Comparison of ENCODE assay signal across 13 mouse cellular contexts in the genomic region with DNA sequence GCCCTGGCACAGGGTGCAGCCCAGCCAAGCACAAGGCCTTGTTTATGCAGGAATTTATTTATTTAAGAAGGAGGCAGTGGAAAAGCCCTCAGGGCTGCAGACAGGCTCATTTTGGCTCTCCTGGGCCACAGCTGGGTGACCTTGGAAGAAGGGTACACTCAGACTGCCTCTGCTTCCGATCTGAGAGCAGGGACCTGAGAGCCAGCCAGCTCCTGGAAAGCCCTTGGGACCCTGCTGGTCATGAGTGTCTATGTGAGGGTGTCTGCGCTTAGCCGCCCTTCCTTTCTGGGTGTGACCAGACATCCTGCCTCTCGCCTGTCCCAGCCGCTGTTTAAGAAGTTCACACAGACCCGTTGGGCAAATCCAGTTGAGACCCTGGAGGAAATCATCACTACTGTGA. TPM values are rescaled to one million over a fixed set of nuclear protein-coding genes. Genes with fewer than 3 reads are reported as not detected.
DNase-seq lines count a peak whose midpoint lies in the region; ATAC-seq and TF ChIP-seq lines count a peak whose summit lies in the region.
"Had no signal": no experiment of that assay in that cellular context is flagged by ENCODE, and none has a peak within 500 bp of the region (broad histone marks: within the 10 kb centered on the region; RNA-seq: fewer than 3 reads in every experiment).

No protein-coding gene starts in this region.

- ATAC-seq in heart, embryonic 12.5 days (ENCODE audit: insufficient number of reproducible peaks, low FRiP score), result no peak
- no peak for ATAC-seq in forebrain, postnatal 0 days
- ATAC-seq: activated CD4-positive, CD25-positive, alpha-beta regulatory T cell, adult 4 months; forebrain, embryonic 13.5 days; intestine, embryonic 16.5 days had no signal

- peaks cover 64% of the 10 kb centered on the region for H3K4me1 ChIP-seq in heart, embryonic 12.5 days (replicated peaks)
- peaks cover 38% of the 10 kb centered on the region for H3K4me1 ChIP-seq in kidney, adult 2 months (ENCODE audit: control insufficient read depth, insufficient read depth, low read length)
- H3K4me1 ChIP-seq in forebrain, postnatal 0 days (ENCODE audit: insufficient read depth), result no peaks in the 10 kb centered on the region

- no peak overlapping the region for H3K27ac ChIP-seq in heart, embryonic 12.5 days (ENCODE audit: poor library complexity, severe bottlenecking)
- H3K27ac ChIP-seq in kidney, adult 2 months (ENCODE audit: insufficient read depth, low read depth, low read length), result peak overlapping the region; percentile 87
- H3K27ac ChIP-seq in forebrain, postnatal 0 days (ENCODE audit: low read depth, low read length), result no peak overlapping the region
- H3K27ac ChIP-seq: forebrain, embryonic 13.5 days; limb, embryonic 15.5 days had no signal

- no peak for TF ChIP-seq POLR2A in kidney, adult 2 months (IDR thresholded peaks at IDR 0.05; ENCODE audit: low read depth, low read length)

- H3K9ac ChIP-seq in heart, embryonic 12.5 days, result no peak overlapping the region
- no peak overlapping the region for H3K9ac ChIP-seq in forebrain, postnatal 0 days
- H3K9ac ChIP-seq: forebrain, embryonic 13.5 days; limb, embryonic 15.5 days had no signal

- peaks cover 91% of the 10 kb centered on the region for H3K27me3 ChIP-seq in heart, embryonic 12.5 days (replicated peaks)
- no peaks in the 10 kb centered on the region for H3K27me3 ChIP-seq in kidney, adult 2 months (replicated peaks; ENCODE audit: control insufficient read depth, insufficient read depth, low read length)
- peaks cover 49% of the 10 kb centered on the region for H3K27me3 ChIP-seq in forebrain, postnatal 0 days (ENCODE audit: insufficient read depth, low read length)

- H3K4me3 ChIP-seq in heart, embryonic 12.5 days, result no peak overlapping the region
- peak overlapping the region; percentile 12; the same call in 1 of the 2 replicates for H3K4me3 ChIP-seq in kidney, adult 2 months (ENCODE audit: insufficient read depth, low read depth, low read length)
- H3K4me3 ChIP-seq in forebrain, postnatal 0 days (ENCODE audit: low read depth, low read length), result no peak overlapping the region
- H3K4me3 ChIP-seq: forebrain, embryonic 13.5 days; limb, embryonic 15.5 days had no signal

- peak; percentile 77 to 92 for DNase-seq in heart, adult 18-20 months
- DNase-seq in gastrocnemius, postnatal 25 days, result peak; percentile 78
- peak; percentile 93 for DNase-seq in kidney, adult 2 months
- DNase-seq in lung, postnatal 36 days, result peak; percentile 61
- no peak for DNase-seq in forebrain, postnatal 0 days
- no peak for DNase-seq in urinary bladder, adult 2 months (ENCODE audit: low spot score)
- DNase-seq in thymus, adult 18-20 months, result no peak

- no peaks in the 10 kb centered on the region for H3K36me3 ChIP-seq in heart, embryonic 12.5 days
- no peaks in the 10 kb centered on the region; the same call in 1 of the 2 replicates for H3K36me3 ChIP-seq in kidney, adult 2 months (ENCODE audit: control insufficient read depth, insufficient read depth, low read length)
- no peaks in the 10 kb centered on the region for H3K36me3 ChIP-seq in forebrain, postnatal 0 days (ENCODE audit: insufficient read depth)
- H3K36me3 ChIP-seq: limb, embryonic 15.5 days had no signal

- TF ChIP-seq CTCF in kidney, adult 2 months (conservative IDR thresholded peaks at IDR 0.05; ENCODE audit: insufficient read depth, insufficient read length, low read depth, low read length), result no peak
- no peak for TF ChIP-seq CTCF in forebrain, postnatal 0 days (IDR thresholded peaks at IDR 0.05; ENCODE audit: low read depth)

- H3K9me3 ChIP-seq in heart, embryonic 12.5 days (replicated peaks), result no peaks in the 10 kb centered on the region
- no peaks in the 10 kb centered on the region for H3K9me3 ChIP-seq in forebrain, postnatal 0 days (ENCODE audit: low read length)
- H3K9me3 ChIP-seq: forebrain, embryonic 13.5 days; limb, embryonic 15.5 days had no signal

- 40% methylated on average over 6 of the region's 6 CpGs for WGBS in heart, embryonic 12.5 days
- 31% methylated on average over 6 of the region's 6 CpGs for WGBS in kidney, adult 2 months
- 40% methylated on average over 6 of the region's 6 CpGs for WGBS in forebrain, postnatal 0 days

- H3K4me2 ChIP-seq in heart, embryonic 12.5 days, result no peak overlapping the region
- no peak overlapping the region for H3K4me2 ChIP-seq in forebrain, postnatal 0 days (ENCODE audit: low read depth)
- H3K4me2 ChIP-seq: forebrain, embryonic 13.5 days; limb, embryonic 15.5 days had no signal

RNA-seq across cellular contexts. Expression of a gene that starts 8.1 kb away (rescaled TPM):
- total RNA-seq in heart, adult 18-20 months (2021), result 10 to 100 TPM; 45.1 to 52.6 TPM
- polyA plus RNA-seq in heart, embryonic 12.5 days (2016; fragmentation: Nextera tagmentation; extraction: Ambion mirVana), result 7.4 and 12.0 TPM in 2 replicates
- total RNA-seq in gastrocnemius, postnatal 25 days (2021), result 10 to 100 TPM; 34.8 to 40.4 TPM
- 48.5 and 56.2 TPM in 2 replicates for polyA plus RNA-seq in kidney, adult 2 months (2012; rRNA removed)
- total RNA-seq in forebrain, postnatal 0 days (2014; rRNA removed), result 1.0 and 4.8 TPM in 2 replicates
- polyA plus RNA-seq in forebrain, postnatal 0 days (2015; fragmentation: Nextera tagmentation; extraction: Ambion mirVana), result 0.33 and 1.2 TPM in 2 replicates
- 106 and 156 TPM in 2 replicates for polyA plus RNA-seq in urinary bladder, adult 2 months (2012; rRNA removed)
- polyA plus RNA-seq: activated CD4-positive, CD25-positive, alpha-beta regulatory T cell, adult 4 months had no signal

RNA-seq across cellular contexts. Expression of a gene that starts 33.5 kb away (rescaled TPM):
- total RNA-seq in heart, adult 18-20 months (2021), result 1 to 10 TPM; 3.2 to 4.1 TPM
- 8.5 and 10.1 TPM in 2 replicates for polyA plus RNA-seq in heart, embryonic 12.5 days (2016; fragmentation: Nextera tagmentation; extraction: Ambion mirVana)
- total RNA-seq in gastrocnemius, postnatal 25 days (2021), result 1 to 10 TPM; 3.0 to 4.2 TPM
- 42.9 and 50.5 TPM in 2 replicates for polyA plus RNA-seq in kidney, adult 2 months (2012; rRNA removed)
- 2.1 TPM in 2 replicates for total RNA-seq in forebrain, postnatal 0 days (2014; rRNA removed)
- polyA plus RNA-seq in forebrain, postnatal 0 days (2015; fragmentation: Nextera tagmentation; extraction: Ambion mirVana), result 1.5 and 2.0 TPM in 2 replicates
- 7.8 and 8.4 TPM in 2 replicates for polyA plus RNA-seq in urinary bladder, adult 2 months (2012; rRNA removed)
- polyA plus RNA-seq: activated CD4-positive, CD25-positive, alpha-beta regulatory T cell, adult 4 months had no signal

RNA-seq across cellular contexts. Expression of a gene that starts 35.3 kb away (rescaled TPM):
- total RNA-seq in heart, adult 18-20 months (2021), result not detected
- polyA plus RNA-seq in heart, embryonic 12.5 days (2016; fragmentation: Nextera tagmentation; extraction: Ambion mirVana), result 2.1 and 2.4 TPM in 2 replicates
- total RNA-seq in gastrocnemius, postnatal 25 days (2021), result under 1 TPM; 0.38 to 0.72 TPM
- 2.8 and 4.3 TPM in 2 replicates for polyA plus RNA-seq in kidney, adult 2 months (2012; rRNA removed)
- 5.1 and 5.4 TPM in 2 replicates for total RNA-seq in forebrain, postnatal 0 days (2014; rRNA removed)
- polyA plus RNA-seq in forebrain, postnatal 0 days (2015; fragmentation: Nextera tagmentation; extraction: Ambion mirVana), result 3.7 and 5.2 TPM in 2 replicates
- polyA plus RNA-seq in urinary bladder, adult 2 months (2012; rRNA removed), result 5.9 and 6.7 TPM in 2 replicates
- total RNA-seq: common myeloid progenitor, adult 5-6 weeks had no signal
- polyA plus RNA-seq: activated CD4-positive, CD25-positive, alpha-beta regulatory T cell, adult 4 months had no signal

RNA-seq across cellular contexts. Expression of a gene that starts 43.8 kb away (rescaled TPM):
- total RNA-seq in heart, adult 18-20 months (2021), result not detected
- polyA plus RNA-seq in heart, embryonic 12.5 days (2016; fragmentation: Nextera tagmentation; extraction: Ambion mirVana), result 0.31 TPM in 1 of 2 replicates, not detected in the other
- not detected for total RNA-seq in gastrocnemius, postnatal 25 days (2021)
- polyA plus RNA-seq in kidney, adult 2 months (2012; rRNA removed), result 0.13 and 0.15 TPM in 2 replicates
- total RNA-seq in forebrain, postnatal 0 days (2014; rRNA removed), result 3.7 and 4.4 TPM in 2 replicates
- 10.5 and 12.9 TPM in 2 replicates for polyA plus RNA-seq in forebrain, postnatal 0 days (2015; fragmentation: Nextera tagmentation; extraction: Ambion mirVana)
- polyA plus RNA-seq in urinary bladder, adult 2 months (2012; rRNA removed), result 0.10 TPM in 1 of 2 replicates, not detected in the other
- total RNA-seq: common myeloid progenitor, adult 5-6 weeks had no signal
- polyA plus RNA-seq: activated CD4-positive, CD25-positive, alpha-beta regulatory T cell, adult 4 months had no signal

Comparison
In these comparisons a context has a peak if more than half of its experiments do, and no peak if none do; other contexts are left out.
1. DNase-seq: peak in heart, adult 18-20 months (2 of 2), gastrocnemius, postnatal 25 days (single experiment), kidney, adult 2 months (single experiment) and lung, postnatal 36 days (single experiment); none in forebrain, postnatal 0 days (single experiment), urinary bladder, adult 2 months (single experiment) and thymus, adult 18-20 months (0 of 2).